Mouse (Mus musculus) lung, postnatal 0 days (tissue): Measurements from ENCODE around the gene Tmem150b.

ENCODE experiments used
- CTCF ChIP-seq: IDR thresholded peaks from 2 replicates; pipeline ENCODE4 v1.5.1; 2016; ENCODE audit warnings: antibody characterized with exemption, mild to moderate bottlenecking
- EP300 ChIP-seq: IDR thresholded peaks from 2 replicates; pipeline ENCODE4 v1.6.1; 2016; ENCODE audit warnings: antibody characterized with exemption, mild to moderate bottlenecking, control low read depth

- TF ChIP-seq CTCF: no peak
- no peak for TF ChIP-seq EP300
Observed at GRCm38 (mm10) chr7:4674114-4674731, 50.8 kb downstream of the Tmem150b start.
